Mouse (Mus musculus) heart, postnatal 0 days (tissue): ENCODE results near the gene Nfrkb. TPM values are rescaled to one million over a fixed set of nuclear protein-coding genes. Genes with fewer than 3 reads are reported as not detected.
A peak's percentile ranks its signal among the peaks of the same experiment; 100 is the strongest.

Source experiments
- ATAC-seq: fragments of 200-750 bp; cut with Nextera tagmentation; 2 replicates; pipeline ENCODE4 v1.8.0; 2017; ENCODE audit warnings: low read depth, moderate number of reproducible peaks, moderate library complexity; ENCODE audit not compliant: insufficient read depth
- DNase-seq: peaks from one replicate; pipeline ENCODE4 v3.0.0-alpha.2; 2016; ENCODE audit warnings: low spot score
- H3K27ac ChIP-seq: fragments of 300-500 bp; sonication (generic); 2 replicates; pipeline ENCODE4 v1.5.1; 2014; ENCODE audit warnings: low read depth, mild to moderate bottlenecking
- H3K27me3 ChIP-seq: fragments of 300-500 bp; sonication (generic); 2 replicates; pipeline ENCODE4 v1.6.1; 2014; ENCODE audit warnings: low read length, mixed read lengths; ENCODE audit not compliant: control insufficient read depth, insufficient read depth
- H3K36me3 ChIP-seq: fragments of 300-500 bp; sonication (generic); replicated peaks from 2 replicates; pipeline ENCODE4 v1.6.1; 2014; ENCODE audit warnings: low read length, mixed read lengths; ENCODE audit not compliant: control insufficient read depth, insufficient read depth
- H3K4me1 ChIP-seq: fragments of 300-500 bp; sonication (generic); 2 replicates; pipeline ENCODE4 v1.6.1; 2014; ENCODE audit warnings: antibody characterized with exemption; ENCODE audit not compliant: control insufficient read depth, insufficient read depth
- H3K4me2 ChIP-seq: fragments of 300-500 bp; sonication (generic); 2 replicates; pipeline ENCODE4 v1.6.1; 2014; ENCODE audit warnings: low read depth, mild to moderate bottlenecking, low read length, moderate library complexity
- H3K4me3 ChIP-seq: fragments of 300-500 bp; sonication (generic); 2 replicates; pipeline ENCODE4 v1.5.1; 2014; ENCODE audit warnings: low read depth, low read length
- H3K9ac ChIP-seq: fragments of 300-500 bp; sonication (generic); replicated peaks from 2 replicates; pipeline ENCODE4 v1.6.1; 2014; ENCODE audit warnings: low read depth, low read length, mixed read lengths
- H3K9me3 ChIP-seq: fragments of 300-500 bp; sonication (generic); replicated peaks from 2 replicates; pipeline ENCODE4 v1.6.1; 2016; ENCODE audit warnings: low read length; ENCODE audit not compliant: control insufficient read depth
- CTCF ChIP-seq: IDR thresholded peaks from 2 replicates; pipeline ENCODE4 v1.5.1; 2016; ENCODE audit warnings: antibody characterized with exemption, control low read depth, low read depth
- EP300 ChIP-seq: IDR thresholded peaks from 2 replicates; pipeline ENCODE4 v1.6.1; 2016; ENCODE audit warnings: antibody characterized with exemption, low read depth
- WGBS: fragments of 180-500 bp; shearing (Covaris S2); extraction: QIAGEN DNeasy Blood & Tissue Kit; methylation state at CpG from one replicate; pipeline ENCODE4 v1.1.7; 2014; 5-methylcytosine and 5-hydroxymethylcytosine counted together
- polyA plus RNA-seq: library from polyadenylated mRNA; unstranded; fragments of >200 nt; fragmentation: Nextera tagmentation; extraction: Ambion mirVana; gene quantifications from 2 replicates; pipeline ENCODE4 v1.2.1, GENCODE M21; 2015
- total RNA-seq: library from RNA; depleted of rRNA; stranded (reverse); fragments of >200 nt; gene quantifications from 2 replicates; pipeline ENCODE4 v1.2.3, GENCODE M21; 2014; ENCODE audit warnings: low replicate concordance

Gene Nfrkb
- total and polyA plus RNA-seq, 2 experiments from 2014 or later, result 8.8 to 19.7 TPM

- H3K4me3 ChIP-seq, result no peak overlapping the region
- no peak overlapping the region for H3K4me2 ChIP-seq
- no peak overlapping the region for H3K9ac ChIP-seq
- TF ChIP-seq EP300, result no peak
- no peak for TF ChIP-seq CTCF
- 62% methylated on average over 8 of the region's 8 CpGs for WGBS
- no peak for ATAC-seq
- H3K36me3 ChIP-seq, result no peaks in the 10 kb centered on the region
- no peaks in the 10 kb centered on the region for H3K9me3 ChIP-seq
- no peaks in the 10 kb centered on the region for H3K4me1 ChIP-seq
- no peak overlapping the region for H3K27ac ChIP-seq
- no peaks in the 10 kb centered on the region for H3K27me3 ChIP-seq
- DNase-seq, result no peak
These were observed 58.2 kb downstream of the Nfrkb start for GRCm38 (mm10) chr9:31444236-31444635.

- H3K9me3 ChIP-seq, result no peaks in the 10 kb centered on the region
- H3K27me3 ChIP-seq, result no peaks in the 10 kb centered on the region
- no peak overlapping the region for H3K9ac ChIP-seq
- H3K36me3 ChIP-seq, result no peaks in the 10 kb centered on the region
- no peak for TF ChIP-seq EP300
- no peak overlapping the region for H3K27ac ChIP-seq
- no peaks in the 10 kb centered on the region for H3K4me1 ChIP-seq
- ATAC-seq (no peak), DNase-seq (no peak)
- WGBS, result 75% methylated on average over 7 of the region's 7 CpGs
- H3K4me2 ChIP-seq, result no peak overlapping the region
- H3K4me3 ChIP-seq, result no peak overlapping the region
These were observed 63.3 kb downstream of the Nfrkb start for GRCm38 (mm10) chr9:31449145-31449772.

- Histone ChIP-seq H3K4me3 (no peak overlapping the region), H3K9ac (no peak overlapping the region), H3K27ac (no peak overlapping the region), H3K4me1 (no peaks in the 10 kb centered on the region), H3K27me3 (no peaks in the 10 kb centered on the region), H3K9me3 (no peaks in the 10 kb centered on the region), H3K36me3 (no peaks in the 10 kb centered on the region), H3K4me2 (no peak overlapping the region)
- 60% methylated on average over 10 of the region's 10 CpGs for WGBS
- no peak for ATAC-seq
- TF ChIP-seq EP300 (no peak), CTCF (no peak)
- DNase-seq, result no peak
These were observed 66.2 kb downstream of the Nfrkb start for GRCm38 (mm10) chr9:31452166-31452565.

GRCm38 (mm10) chr9:31454356-31454755 is 68.4 kb downstream of the Nfrkb start:
- Histone ChIP-seq H3K4me1 (no peaks in the 10 kb centered on the region), H3K27me3 (no peaks in the 10 kb centered on the region), H3K9me3 (no peaks in the 10 kb centered on the region), H3K9ac (no peak overlapping the region), H3K36me3 (no peaks in the 10 kb centered on the region), H3K4me3 (no peak overlapping the region), H3K27ac (no peak overlapping the region), H3K4me2 (no peak overlapping the region)
- DNase-seq (no peak), ATAC-seq (no peak)
- WGBS, result 52% methylated on average over 1 of the region's 1 CpGs
- TF ChIP-seq EP300, result no peak
- no peak for TF ChIP-seq CTCF

GRCm38 (mm10) chr9:31463190-31463589 is 77.2 kb downstream of the Nfrkb start:
- no peak overlapping the region for H3K27ac ChIP-seq
- no peaks in the 10 kb centered on the region for H3K9me3 ChIP-seq
- ATAC-seq (no peak), DNase-seq (no peak)
- no peak overlapping the region for H3K9ac ChIP-seq
- H3K4me1 ChIP-seq, result no peaks in the 10 kb centered on the region
- no peak for TF ChIP-seq EP300
- no peak for TF ChIP-seq CTCF
- H3K4me3 ChIP-seq, result no peak overlapping the region
- WGBS, result 38% methylated on average over 9 of the region's 9 CpGs
- peak overlapping the region; percentile 23; the same call in 1 of the 2 replicates for H3K4me2 ChIP-seq
- no peaks in the 10 kb centered on the region for H3K36me3 ChIP-seq
- H3K27me3 ChIP-seq, result peaks cover 36% of the 10 kb centered on the region
